Comparison of ENCODE assay signal across 20 mouse cellular contexts in the genomic region with DNA sequence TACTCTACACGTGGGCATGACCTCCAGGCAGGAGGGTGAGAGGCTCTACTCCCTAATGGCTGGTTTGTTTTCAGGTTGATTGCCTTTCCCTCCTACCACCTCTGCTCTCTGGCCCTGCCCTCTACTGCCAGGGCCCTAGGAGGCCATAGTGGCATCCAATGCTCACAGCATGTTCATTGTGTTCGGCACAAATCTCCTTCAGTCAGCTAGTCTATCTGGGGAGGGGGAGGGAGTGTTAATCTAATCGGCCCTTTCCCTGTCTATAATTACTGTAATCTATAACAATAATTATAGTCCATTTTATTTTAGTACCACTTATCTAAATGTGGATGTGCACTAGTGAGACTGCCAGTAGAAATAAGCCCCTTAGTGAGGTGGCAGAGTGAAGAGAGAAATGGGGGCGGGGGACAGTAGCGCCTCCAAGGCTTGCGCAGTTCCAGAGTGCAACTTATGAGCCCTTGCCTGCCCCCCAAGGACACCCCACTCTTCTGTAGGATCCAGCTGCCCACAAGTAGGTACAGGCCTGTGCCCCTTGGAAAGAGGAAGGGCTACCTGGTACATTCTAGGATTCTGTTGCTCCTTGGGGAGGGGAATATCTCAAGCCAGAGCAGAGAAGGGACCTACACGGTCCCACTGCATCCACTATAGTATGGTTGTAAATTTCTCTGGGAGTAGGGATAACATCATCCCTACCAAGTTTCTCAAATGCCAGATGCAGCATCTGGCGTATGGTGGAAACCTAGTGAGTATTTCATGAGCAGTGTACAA.
A peak's percentile ranks its signal among the peaks of the same experiment; 100 is the strongest.
DNase-seq lines count a peak whose midpoint lies in the region; ATAC-seq lines count a peak whose summit lies in the region.
"Had no signal": no experiment of that assay in that cellular context is flagged by ENCODE, and none has a peak within 500 bp of the region (broad histone marks: within the 10 kb centered on the region; RNA-seq: fewer than 3 reads in every experiment).

No protein-coding gene starts in this region.

- no peak for DNase-seq in forebrain, embryonic 11.5 days (ENCODE audit: low spot score)
- no peak for DNase-seq in forebrain, embryonic 10.5 days (ENCODE audit: extremely low spot score, low spot score)
- no peak for DNase-seq in midbrain, embryonic 10.5 days (ENCODE audit: low spot score)
- DNase-seq in cerebellum, adult 11-12 months, result no peak
- DNase-seq: adrenal gland, postnatal 14 days; cerebellum, adult 9-10 months; heart, postnatal 4 days; kidney, adult 9 months; kidney, postnatal 25 days; layer of hippocampus, postnatal 36 days; lung, postnatal 4 days; thymus, adult 18-20 months; thymus, postnatal 36 days had no signal

- H3K4me1 ChIP-seq in forebrain, embryonic 11.5 days (replicated peaks; ENCODE audit: control insufficient read depth, insufficient read depth, low read length), result no peaks in the 10 kb centered on the region
- H3K4me1 ChIP-seq in forebrain, embryonic 10.5 days, result peaks cover 5% of the 10 kb centered on the region; the same call in 1 of the 2 replicates
- no peaks in the 10 kb centered on the region for H3K4me1 ChIP-seq in midbrain, embryonic 15.5 days
- no peaks in the 10 kb centered on the region for H3K4me1 ChIP-seq in midbrain, embryonic 10.5 days
- H3K4me1 ChIP-seq in forebrain, embryonic 16.5 days (replicated peaks; ENCODE audit: control insufficient read depth, insufficient read depth, low read length), result no peaks in the 10 kb centered on the region
- H3K4me1 ChIP-seq in kidney, embryonic 15.5 days, result no peaks in the 10 kb centered on the region
- H3K4me1 ChIP-seq: intestine, embryonic 15.5 days; neural tube, embryonic 12.5 days; stomach, embryonic 15.5 days had no signal

- no peak overlapping the region for H3K27ac ChIP-seq in forebrain, embryonic 11.5 days (ENCODE audit: low read depth, low read length)
- H3K27ac ChIP-seq in forebrain, embryonic 10.5 days, result no peak overlapping the region
- no peak overlapping the region for H3K27ac ChIP-seq in midbrain, embryonic 15.5 days
- no peak overlapping the region for H3K27ac ChIP-seq in midbrain, embryonic 10.5 days (replicated peaks)
- no peak overlapping the region for H3K27ac ChIP-seq in forebrain, embryonic 16.5 days (ENCODE audit: low read length)
- H3K27ac ChIP-seq in kidney, embryonic 15.5 days, result no peak overlapping the region
- H3K27ac ChIP-seq: intestine, embryonic 15.5 days; layer of hippocampus, adult 2 months; neural tube, embryonic 12.5 days; stomach, embryonic 15.5 days had no signal

- no peak overlapping the region for H3K4me2 ChIP-seq in forebrain, embryonic 11.5 days (ENCODE audit: low read depth, low read length, severe bottlenecking)
- H3K4me2 ChIP-seq in midbrain, embryonic 15.5 days, result no peak overlapping the region
- no peak overlapping the region for H3K4me2 ChIP-seq in forebrain, embryonic 16.5 days (ENCODE audit: low read length)
- H3K4me2 ChIP-seq in kidney, embryonic 15.5 days, result no peak overlapping the region
- H3K4me2 ChIP-seq: intestine, embryonic 15.5 days; neural tube, embryonic 12.5 days; stomach, embryonic 15.5 days had no signal

- WGBS in forebrain, embryonic 11.5 days, result 67% methylated on average over 8 of the region's 8 CpGs
- WGBS in forebrain, embryonic 10.5 days, result 68% methylated on average over 8 of the region's 8 CpGs
- 71% methylated on average over 8 of the region's 8 CpGs for WGBS in midbrain, embryonic 15.5 days
- WGBS in midbrain, embryonic 10.5 days, result 74% methylated on average over 8 of the region's 8 CpGs
- 57% methylated on average over 8 of the region's 8 CpGs for WGBS in forebrain, embryonic 16.5 days
- 77% methylated on average over 8 of the region's 8 CpGs for WGBS in kidney, embryonic 15.5 days

- no peaks in the 10 kb centered on the region for H3K36me3 ChIP-seq in forebrain, embryonic 11.5 days (ENCODE audit: control insufficient read depth, insufficient read depth, low read length)
- H3K36me3 ChIP-seq in forebrain, embryonic 10.5 days (replicated peaks), result no peaks in the 10 kb centered on the region
- H3K36me3 ChIP-seq in midbrain, embryonic 15.5 days (replicated peaks), result no peaks in the 10 kb centered on the region
- H3K36me3 ChIP-seq in midbrain, embryonic 10.5 days, result no peaks in the 10 kb centered on the region
- no peaks in the 10 kb centered on the region for H3K36me3 ChIP-seq in forebrain, embryonic 16.5 days (ENCODE audit: control insufficient read depth, insufficient read depth)
- H3K36me3 ChIP-seq in kidney, embryonic 15.5 days, result no peaks in the 10 kb centered on the region
- H3K36me3 ChIP-seq: intestine, embryonic 15.5 days; neural tube, embryonic 12.5 days; stomach, embryonic 15.5 days had no signal

- no peaks in the 10 kb centered on the region for H3K27me3 ChIP-seq in forebrain, embryonic 11.5 days (ENCODE audit: control insufficient read depth, insufficient read depth, low read length)
- H3K27me3 ChIP-seq in forebrain, embryonic 10.5 days (ENCODE audit: poor library complexity, severe bottlenecking), result no peaks in the 10 kb centered on the region
- H3K27me3 ChIP-seq in midbrain, embryonic 15.5 days (replicated peaks), result no peaks in the 10 kb centered on the region
- no peaks in the 10 kb centered on the region for H3K27me3 ChIP-seq in midbrain, embryonic 10.5 days (ENCODE audit: low read depth, poor library complexity, severe bottlenecking)
- H3K27me3 ChIP-seq in forebrain, embryonic 16.5 days (replicated peaks; ENCODE audit: control insufficient read depth, insufficient read depth, low read length), result no peaks in the 10 kb centered on the region
- H3K27me3 ChIP-seq in kidney, embryonic 15.5 days, result no peaks in the 10 kb centered on the region
- H3K27me3 ChIP-seq: intestine, embryonic 15.5 days; neural tube, embryonic 12.5 days; stomach, embryonic 15.5 days had no signal

- no peaks in the 10 kb centered on the region for H3K9me3 ChIP-seq in forebrain, embryonic 11.5 days (ENCODE audit: control insufficient read depth, low read length)
- peaks cover 3% of the 10 kb centered on the region; the same call in 1 of the 2 replicates for H3K9me3 ChIP-seq in forebrain, embryonic 10.5 days
- no peaks in the 10 kb centered on the region for H3K9me3 ChIP-seq in midbrain, embryonic 15.5 days
- H3K9me3 ChIP-seq in midbrain, embryonic 10.5 days (replicated peaks), result no peaks in the 10 kb centered on the region
- H3K9me3 ChIP-seq in forebrain, embryonic 16.5 days (ENCODE audit: control insufficient read depth, low read length), result no peaks in the 10 kb centered on the region
- H3K9me3 ChIP-seq in kidney, embryonic 15.5 days (replicated peaks), result no peaks in the 10 kb centered on the region
- H3K9me3 ChIP-seq: intestine, embryonic 15.5 days; neural tube, embryonic 12.5 days; stomach, embryonic 15.5 days had no signal

- H3K4me3 ChIP-seq in forebrain, embryonic 11.5 days (ENCODE audit: low read depth, low read length), result no peak overlapping the region
- H3K4me3 ChIP-seq in forebrain, embryonic 10.5 days, result no peak overlapping the region
- no peak overlapping the region for H3K4me3 ChIP-seq in midbrain, embryonic 15.5 days
- no peak overlapping the region for H3K4me3 ChIP-seq in midbrain, embryonic 10.5 days
- no peak overlapping the region for H3K4me3 ChIP-seq in forebrain, embryonic 16.5 days (replicated peaks; ENCODE audit: low read length)
- H3K4me3 ChIP-seq in kidney, embryonic 15.5 days (replicated peaks), result no peak overlapping the region
- H3K4me3 ChIP-seq: intestine, embryonic 15.5 days; layer of hippocampus, adult 2 months; neural tube, embryonic 12.5 days; stomach, embryonic 15.5 days had no signal

- peak; percentile 36; the same call in 1 of the 2 replicates for ATAC-seq in forebrain, embryonic 11.5 days (replicated peaks; ENCODE audit: low FRiP score)
- ATAC-seq in midbrain, embryonic 15.5 days (replicated peaks), result 0 out of 2 replicates have a peak, but pooled peaks have one; percentile 27
- ATAC-seq in forebrain, embryonic 16.5 days, result peak; percentile 65
- no peak for ATAC-seq in kidney, embryonic 15.5 days (replicated peaks; ENCODE audit: low FRiP score)
- ATAC-seq: intestine, embryonic 15.5 days had no signal

- H3K9ac ChIP-seq in forebrain, embryonic 11.5 days (ENCODE audit: low read length), result no peak overlapping the region
- no peak overlapping the region for H3K9ac ChIP-seq in midbrain, embryonic 15.5 days
- H3K9ac ChIP-seq in forebrain, embryonic 16.5 days (replicated peaks; ENCODE audit: low read depth, low read length), result no peak overlapping the region
- no peak overlapping the region for H3K9ac ChIP-seq in kidney, embryonic 15.5 days
- H3K9ac ChIP-seq: intestine, embryonic 15.5 days; neural tube, embryonic 12.5 days; stomach, embryonic 15.5 days had no signal
